Mouse (Mus musculus): ENCODE measurements around the gene Dexi.

DNA sequence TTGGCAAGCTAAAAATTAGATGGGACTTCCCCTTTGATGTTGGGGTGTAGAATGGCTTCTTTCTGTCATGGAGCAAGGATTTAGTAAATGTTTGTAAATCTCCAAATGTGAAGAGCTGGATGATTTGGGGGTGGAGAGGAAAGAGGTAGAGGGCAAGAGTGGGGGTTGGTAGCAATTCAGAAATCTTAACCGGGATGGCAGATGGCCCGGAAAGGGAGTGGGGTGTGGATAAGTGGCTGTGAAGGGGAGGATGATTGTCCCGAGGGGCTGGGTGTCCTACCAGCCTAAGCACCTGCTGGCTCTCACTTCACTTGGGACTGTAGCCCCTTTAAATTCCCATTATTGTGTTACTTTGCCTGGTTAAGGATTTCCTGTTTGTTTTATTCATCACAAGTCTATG is 4.0 kb upstream of the Dexi start:
- no peak for TF ChIP-seq E2F4 (IDR thresholded peaks at IDR 0.05; ENCODE audit: insufficient read depth)
- no peak for TF ChIP-seq CEBPB (IDR thresholded peaks at IDR 0.05; ENCODE audit: insufficient read depth, poor library complexity, severe bottlenecking)
- no peak for TF ChIP-seq POLR2A (IDR thresholded peaks at IDR 0.05; ENCODE audit: insufficient read length, low read depth)
- no peak for TF ChIP-seq USF1 (IDR thresholded peaks at IDR 0.05; ENCODE audit: low read depth)
- no peak for TF ChIP-seq MAX (IDR thresholded peaks at IDR 0.05; ENCODE audit: low read depth)
- TF ChIP-seq POLR2AphosphoS2 (IDR thresholded peaks at IDR 0.05; ENCODE audit: insufficient read length, low read depth): no peak
- TF ChIP-seq TCF12 (IDR thresholded peaks at IDR 0.05; ENCODE audit: insufficient read depth, poor library complexity, severe bottlenecking): no peak
- TF ChIP-seq MYOD1 (IDR thresholded peaks at IDR 0.05; ENCODE audit: control insufficient read depth in 1 of 3, insufficient read length in 2 of 3, low read depth in 2 of 3): no peak
- TF ChIP-seq SRF (IDR thresholded peaks at IDR 0.05; ENCODE audit: control insufficient read depth, insufficient read length, low read depth): no peak
- no peak for TF ChIP-seq TCF3 (IDR thresholded peaks at IDR 0.05; ENCODE audit: insufficient read length, low read depth)
- no peak for TF ChIP-seq REST (IDR thresholded peaks at IDR 0.05; ENCODE audit: insufficient read depth, insufficient read length)

Measured in myocyte (in vitro differentiated cells).